Mouse (Mus musculus): ENCODE data around the gene Gpld1.

The Gpld1 gene

GRCm38 (mm10) chr13:24942512-24943282 is at the start of gene Gpld1:
Gene Gpld1 (plus strand): TSS chr13:24943152.
- DNase-seq (ENCODE audit: low spot score in 2 of 2) = no peak

GRCm38 (mm10) chr13:24893880-24894279 is 49.1 kb upstream of the Gpld1 start:
- no peak for DNase-seq (ENCODE audit: low spot score in 2 of 2)

- DNase-seq (ENCODE audit: low spot score in 2 of 2) = no peak
Measured at GRCm38 (mm10) chr13:24901916-24902315, 41.0 kb upstream of the Gpld1 start.

- no peak for DNase-seq (ENCODE audit: low spot score in 2 of 2)
Measured at GRCm38 (mm10) chr13:24903412-24903811, 39.5 kb upstream of the Gpld1 start.

GRCm38 (mm10) chr13:24905422-24905821 is 37.5 kb upstream of the Gpld1 start:
- DNase-seq (ENCODE audit: low spot score in 2 of 2) = no peak

- DNase-seq (ENCODE audit: low spot score in 2 of 2) = no peak
Measured at GRCm38 (mm10) chr13:24906831-24907570, 36.0 kb upstream of the Gpld1 start.

- no peak for DNase-seq (ENCODE audit: low spot score in 2 of 2)
Measured at GRCm38 (mm10) chr13:24909112-24909511, 33.8 kb upstream of the Gpld1 start.

- DNase-seq (ENCODE audit: low spot score in 2 of 2) = no peak
Measured at GRCm38 (mm10) chr13:24913576-24913975, 29.4 kb upstream of the Gpld1 start.

- no peak for DNase-seq (ENCODE audit: low spot score in 2 of 2)
Measured at GRCm38 (mm10) chr13:24914915-24915314, 28.0 kb upstream of the Gpld1 start.

GRCm38 (mm10) chr13:24915831-24916230 is 27.1 kb upstream of the Gpld1 start:
- no peak for DNase-seq (ENCODE audit: low spot score in 2 of 2)

GRCm38 (mm10) chr13:24920333-24920977 is 22.5 kb upstream of the Gpld1 start:
- DNase-seq (ENCODE audit: low spot score in 2 of 2) = no peak

- DNase-seq (ENCODE audit: low spot score in 2 of 2) = no peak
Measured at GRCm38 (mm10) chr13:24921281-24921680, 21.7 kb upstream of the Gpld1 start.

GRCm38 (mm10) chr13:24923991-24924390 is 19.0 kb upstream of the Gpld1 start:
- DNase-seq (ENCODE audit: low spot score in 2 of 2) = no peak

- DNase-seq (ENCODE audit: low spot score in 2 of 2) = no peak
Measured at GRCm38 (mm10) chr13:24930591-24930990, 12.4 kb upstream of the Gpld1 start.

- no peak for DNase-seq (ENCODE audit: low spot score in 2 of 2)
Measured at GRCm38 (mm10) chr13:24933199-24933598, 9.8 kb upstream of the Gpld1 start.

- no peak for DNase-seq (ENCODE audit: low spot score in 2 of 2)
Measured at GRCm38 (mm10) chr13:24936772-24937107, 6.2 kb upstream of the Gpld1 start.

- peak; percentile 61 to 67 for DNase-seq (ENCODE audit: low spot score in 2 of 2)
Measured at GRCm38 (mm10) chr13:24937108-24937838, 5.7 kb upstream of the Gpld1 start, which contains the start of gene Aldh5a1. Gene Aldh5a1 (minus strand): TSS chr13:24937661.

- DNase-seq (ENCODE audit: low spot score in 2 of 2) = no peak
Measured at GRCm38 (mm10) chr13:24937839-24938166, 5.1 kb upstream of the Gpld1 start.

GRCm38 (mm10) chr13:24938683-24939082 is 4.3 kb upstream of the Gpld1 start:
- peak; percentile 68 to 70 for DNase-seq (ENCODE audit: low spot score in 2 of 2)

- no peak for DNase-seq (ENCODE audit: low spot score in 2 of 2)
Measured at GRCm38 (mm10) chr13:24939472-24939871, 3.5 kb upstream of the Gpld1 start.

- DNase-seq (ENCODE audit: low spot score in 2 of 2) = no peak
Measured at GRCm38 (mm10) chr13:24943303-24943702, 351 bp downstream of the Gpld1 start.

GRCm38 (mm10) chr13:24945567-24945966 is 2.6 kb downstream of the Gpld1 start:
- DNase-seq (ENCODE audit: low spot score in 2 of 2) = no peak

Measured in frontal cortex, postnatal 25 days (tissue).